Mouse (Mus musculus) lung, adult 2 months (tissue): ENCODE results near the gene Naa50.

Source experiments
- CTCF ChIP-seq: fragments of 200-500 bp; IDR thresholded peaks from 2 replicates; pipeline ENCODE4 v1.5.1; 2011; ENCODE audit warnings: mild to moderate bottlenecking, low read length, control low read depth; ENCODE audit not compliant: insufficient read depth
- POLR2A ChIP-seq: fragments of 200-500 bp; IDR thresholded peaks from 2 replicates; pipeline ENCODE4 v1.6.1; 2011; ENCODE audit warnings: low read depth, mild to moderate bottlenecking, control low read depth, low read length, borderline replicate concordance; ENCODE audit errors: extremely low read depth

DNA sequence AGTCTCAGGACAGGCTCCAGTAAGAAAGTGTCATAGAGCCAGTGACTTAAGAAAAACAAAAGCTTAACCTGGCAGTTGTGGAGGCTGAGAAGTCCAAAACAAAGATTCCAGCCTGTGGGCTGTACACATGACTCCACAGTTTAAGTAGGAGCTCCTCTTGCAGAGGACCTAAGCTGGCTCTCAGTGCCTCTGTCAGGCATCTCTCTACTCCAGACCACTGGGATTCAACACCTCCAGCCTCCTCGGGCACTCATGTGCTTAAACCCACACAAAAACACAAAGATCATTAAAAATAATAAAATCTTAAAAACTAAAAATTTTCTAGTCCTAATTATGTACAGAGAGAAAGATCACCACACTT is 71.4 kb downstream of the Naa50 start:
- TF ChIP-seq CTCF (no peak), POLR2A (no peak)
